Mouse (Mus musculus) thymus, adult 2 months (tissue): ENCODE data around the gene Rnf220. TPM values are rescaled to one million over a fixed set of nuclear protein-coding genes. Genes with fewer than 3 reads are reported as not detected.

Experiments
- DNase-seq: peaks from one replicate; pipeline ENCODE4 v3.0.0; 2021
- H3K27ac ChIP-seq: fragments of 200-500 bp; 2 replicates; pipeline ENCODE4 v1.5.1; 2012; ENCODE audit warnings: low read length, control low read depth; ENCODE audit not compliant: control insufficient read depth, insufficient read depth
- H3K27me3 ChIP-seq: fragments of 200-500 bp; 2 replicates; pipeline ENCODE4 v1.6.1; 2012; ENCODE audit warnings: mild to moderate bottlenecking, low read length, moderate library complexity, mixed read lengths; ENCODE audit not compliant: control insufficient read depth, insufficient read depth
- H3K36me3 ChIP-seq: fragments of 200-500 bp; 2 replicates; pipeline ENCODE4 v1.6.1; 2012; ENCODE audit warnings: mild to moderate bottlenecking, low read length, moderate library complexity; ENCODE audit not compliant: control insufficient read depth, insufficient read depth
- H3K4me1 ChIP-seq: fragments of 200-500 bp; replicated peaks from 2 replicates; pipeline ENCODE4 v1.6.1; 2012; ENCODE audit warnings: low read length; ENCODE audit not compliant: control insufficient read depth, insufficient read depth
- H3K4me3 ChIP-seq: fragments of 200-500 bp; 2 replicates; pipeline ENCODE4 v1.5.1; 2012; ENCODE audit warnings: mild to moderate bottlenecking, low read length, control low read depth, moderate library complexity; ENCODE audit not compliant: control insufficient read depth, insufficient read depth
- CTCF ChIP-seq: fragments of 200-500 bp; IDR thresholded peaks from 2 replicates; pipeline ENCODE4 v1.5.1; 2012; ENCODE audit warnings: mild to moderate bottlenecking, control low read depth, low read length, moderate library complexity, borderline replicate concordance; ENCODE audit not compliant: control insufficient read depth, poor library complexity, insufficient read depth; ENCODE audit errors: extremely low read depth
- POLR2A ChIP-seq: fragments of 200-500 bp; IDR thresholded peaks from 2 replicates; pipeline ENCODE4 v1.6.1; 2012; ENCODE audit warnings: mild to moderate bottlenecking, low read length, control low read depth, moderate library complexity; ENCODE audit not compliant: control insufficient read depth, poor library complexity, insufficient read depth; ENCODE audit errors: extremely low read depth
- WGBS: fragments of 180-500 bp; shearing (Covaris S2); methylation state at CpG from one replicate; pipeline ENCODE4 v1.1.7; 2018; 5-methylcytosine and 5-hydroxymethylcytosine counted together
- polyA plus RNA-seq: library from polyadenylated mRNA; depleted of rRNA; stranded (reverse); fragments of >200 nt; gene quantifications from 2 replicates; pipeline ENCODE4 v1.2.3, GENCODE M21; 2012

Gene Rnf220
- polyA plus RNA-seq, 1 experiment: 178 TPM

GRCm38 (mm10) chr4:117489566-117489965 lies 7.3 kb downstream of the Rnf220 start:
- Histone ChIP-seq H3K4me1 (peaks cover 31% of the 10 kb centered on the region), H3K27me3 (peaks cover 2% of the 10 kb centered on the region; the same call in 1 of the 2 replicates), H3K27ac (no peak overlapping the region), H3K36me3 (no peaks in the 10 kb centered on the region), H3K4me3 (no peak overlapping the region)
- DNase-seq: no peak
- 93% methylated on average over 9 of the region's 9 CpGs for WGBS
- no peak for TF ChIP-seq CTCF
- 0 out of 2 replicates have a peak, but pooled peaks have one; percentile 17 for TF ChIP-seq POLR2A

- no peaks in the 10 kb centered on the region; the same call in 1 of the 2 replicates for H3K27me3 ChIP-seq
Measured at GRCm38 (mm10) chr4:117487471-117487870, 9.4 kb downstream of the Rnf220 start.

DNA sequence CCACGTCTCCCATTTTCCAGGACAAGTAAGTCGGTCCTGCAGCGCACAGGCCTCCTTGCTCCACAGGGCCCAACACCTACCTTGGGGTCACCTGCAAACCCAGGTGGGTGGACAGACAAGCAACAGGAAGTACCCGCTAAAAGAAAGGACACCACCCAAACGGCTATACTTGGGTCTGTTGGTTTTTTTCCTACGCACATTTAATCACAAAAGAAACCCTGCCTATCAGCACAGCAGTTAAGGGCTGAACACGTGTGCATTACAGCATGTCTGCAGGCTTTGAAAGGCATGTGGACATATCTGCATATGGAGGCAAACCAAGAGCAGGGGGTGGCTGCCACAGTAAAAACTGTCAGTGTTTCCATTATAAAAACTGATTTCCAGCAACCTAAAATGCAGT lies 10.7 kb downstream of the Rnf220 start:
- TF ChIP-seq CTCF (no peak), POLR2A (no peak)
- Histone ChIP-seq H3K4me1 (peaks cover 25% of the 10 kb centered on the region), H3K4me3 (no peak overlapping the region), H3K27ac (no peak overlapping the region), H3K36me3 (no peaks in the 10 kb centered on the region), H3K27me3 (no peaks in the 10 kb centered on the region; the same call in 1 of the 2 replicates)
- no peak for DNase-seq
- 53% methylated on average over 7 of the region's 7 CpGs for WGBS

More at GRCm38 (mm10) chr4:117487471-117487870, 9.4 kb downstream of the Rnf220 start:
- DNase-seq: no peak
- 68% methylated on average over 6 of the region's 6 CpGs for WGBS
- H3K27ac ChIP-seq: no peak overlapping the region
- peaks cover 25% of the 10 kb centered on the region for H3K4me1 ChIP-seq
- no peak for TF ChIP-seq CTCF
- no peak for TF ChIP-seq POLR2A
- no peaks in the 10 kb centered on the region for H3K36me3 ChIP-seq
- H3K4me3 ChIP-seq: no peak overlapping the region

- Histone ChIP-seq H3K27me3 (no peaks in the 10 kb centered on the region; the same call in 1 of the 2 replicates), H3K4me3 (peak overlapping the region; percentile 50), H3K4me1 (peaks cover 31% of the 10 kb centered on the region), H3K27ac (no peak overlapping the region), H3K36me3 (no peaks in the 10 kb centered on the region)
- WGBS: 51% methylated on average over 13 of the region's 13 CpGs
- DNase-seq: no peak
- no peak for TF ChIP-seq POLR2A
- TF ChIP-seq CTCF: no peak
Measured at GRCm38 (mm10) chr4:117485045-117485780, 11.6 kb downstream of the Rnf220 start.

DNA sequence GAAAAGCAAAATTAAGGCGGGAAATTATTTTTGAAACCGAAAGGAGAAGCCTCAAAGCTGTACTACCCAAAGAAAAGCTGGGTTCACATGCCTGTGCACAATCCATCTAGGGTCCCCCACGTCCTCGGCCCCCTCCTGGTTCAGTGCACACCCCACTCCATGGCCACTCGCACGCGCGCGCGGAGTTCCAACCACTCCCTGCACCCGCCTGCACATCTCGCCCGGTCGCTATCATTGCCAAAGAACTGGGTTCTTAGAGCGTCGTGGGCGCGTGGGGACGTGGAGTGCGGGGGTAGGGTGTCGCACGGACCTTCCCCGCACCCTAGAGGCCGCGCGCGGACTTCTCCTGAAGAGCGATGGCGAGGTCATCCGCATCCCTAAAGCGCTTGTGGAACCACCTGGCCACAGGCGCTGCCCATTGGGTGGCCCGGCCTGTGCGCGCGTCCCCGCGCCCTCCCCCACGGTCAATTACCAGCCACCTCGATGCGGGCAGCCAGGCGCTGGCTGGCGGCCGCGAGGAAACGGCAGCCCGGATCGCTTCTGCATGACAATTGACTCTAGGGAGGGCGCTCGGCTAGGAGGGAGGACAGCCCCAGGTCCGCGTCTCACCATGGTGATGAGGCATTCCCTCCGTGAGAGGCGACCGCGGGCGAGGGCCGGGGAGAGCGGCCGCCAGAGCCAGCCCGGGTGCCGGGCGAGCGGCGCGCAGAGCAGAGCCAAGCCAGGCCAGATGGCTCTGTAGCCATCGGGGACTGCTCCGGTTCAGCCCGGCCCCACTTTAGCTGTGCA lies 12.4 kb downstream of the Rnf220 start:
- H3K4me3 ChIP-seq: peak overlapping the region; percentile 50
- H3K36me3 ChIP-seq: no peaks in the 10 kb centered on the region
- H3K27me3 ChIP-seq: no peaks in the 10 kb centered on the region; the same call in 1 of the 2 replicates
- H3K4me1 ChIP-seq: peaks cover 38% of the 10 kb centered on the region
- no peak overlapping the region for H3K27ac ChIP-seq
- DNase-seq: no peak
- TF ChIP-seq CTCF: 0 out of 2 replicates have a peak, but pooled peaks have one; percentile 29
- no peak for TF ChIP-seq POLR2A
- under 1% methylated on average over 69 of the region's 69 CpGs for WGBS

DNA sequence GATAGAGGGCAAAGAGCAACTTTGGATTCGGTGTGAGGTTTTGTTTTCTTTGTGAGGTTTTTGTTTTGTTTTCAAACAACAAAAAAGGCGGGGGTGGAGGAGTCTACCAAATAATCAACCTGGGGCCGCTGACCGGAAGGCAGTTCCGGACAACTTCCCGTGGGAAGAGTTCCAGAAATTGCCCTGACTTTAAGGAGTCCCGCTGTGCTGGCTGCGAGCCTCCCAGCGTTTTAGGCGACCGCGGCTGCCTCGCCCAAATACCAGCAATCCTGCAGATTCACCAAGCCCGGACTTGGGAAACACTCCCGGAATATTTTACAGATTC lies 13.0 kb downstream of the Rnf220 start:
- Histone ChIP-seq H3K27ac (no peak overlapping the region), H3K27me3 (no peaks in the 10 kb centered on the region; the same call in 1 of the 2 replicates), H3K4me1 (peaks cover 41% of the 10 kb centered on the region), H3K4me3 (peak overlapping the region; percentile 50), H3K36me3 (no peaks in the 10 kb centered on the region)
- WGBS: 2% methylated on average over 15 of the region's 15 CpGs
- TF ChIP-seq CTCF (no peak), POLR2A (no peak)
- DNase-seq: no peak
